Mouse (Mus musculus): ENCODE measurements around the gene Prrg1.
"Not testable (repeated sequence)": the region's sequence is repeated elsewhere in the genome, so short reads cannot be mapped to it uniquely, and the experiment has no call there.

Prrg1 gene

DNA sequence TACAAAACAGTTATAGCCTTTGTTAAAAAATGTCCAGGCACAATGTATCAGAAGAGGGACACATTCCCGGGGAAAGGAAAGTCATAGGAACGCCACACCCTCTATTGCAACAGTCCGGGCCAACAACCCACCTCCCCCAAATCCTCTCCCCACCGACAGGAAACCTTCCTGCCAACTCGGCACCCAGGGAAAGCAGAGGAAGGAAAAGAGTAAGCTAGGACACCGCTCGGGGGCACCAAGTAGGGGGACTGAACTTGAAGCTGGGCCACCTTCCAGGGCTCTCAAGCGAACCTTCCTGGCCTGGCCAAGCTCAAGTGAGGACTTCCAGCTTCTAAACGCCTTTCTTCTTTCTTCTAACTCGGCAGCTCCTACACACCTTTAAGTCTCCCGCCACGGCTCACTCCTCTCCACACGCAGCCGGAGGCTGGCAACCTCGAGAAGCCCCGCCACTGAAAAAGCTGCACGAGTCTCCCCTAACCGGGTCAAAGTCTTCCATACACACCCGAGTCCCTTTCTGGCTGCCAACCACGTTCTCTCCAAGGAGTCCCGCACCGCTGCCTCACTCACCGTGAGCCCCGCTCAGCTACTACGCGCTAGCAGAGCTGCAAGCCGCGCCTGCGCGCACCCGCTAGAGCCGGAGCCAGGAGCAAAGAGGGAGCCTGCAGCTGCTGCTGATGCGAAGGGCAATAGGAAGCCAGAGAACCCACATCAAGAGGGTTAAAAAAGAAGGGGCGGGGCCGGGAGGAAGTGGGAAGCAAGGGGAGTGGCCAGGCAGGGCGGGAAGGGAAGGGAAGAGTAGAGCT is at the start of gene Prrg1:
Gene Prrg1, minus strand, starts transcription at position 695 of the 803 bp plus-strand sequence.
- ATAC-seq (ENCODE audit: insufficient number of reproducible peaks, low FRiP score, low TSS enrichment): no peak

DNA sequence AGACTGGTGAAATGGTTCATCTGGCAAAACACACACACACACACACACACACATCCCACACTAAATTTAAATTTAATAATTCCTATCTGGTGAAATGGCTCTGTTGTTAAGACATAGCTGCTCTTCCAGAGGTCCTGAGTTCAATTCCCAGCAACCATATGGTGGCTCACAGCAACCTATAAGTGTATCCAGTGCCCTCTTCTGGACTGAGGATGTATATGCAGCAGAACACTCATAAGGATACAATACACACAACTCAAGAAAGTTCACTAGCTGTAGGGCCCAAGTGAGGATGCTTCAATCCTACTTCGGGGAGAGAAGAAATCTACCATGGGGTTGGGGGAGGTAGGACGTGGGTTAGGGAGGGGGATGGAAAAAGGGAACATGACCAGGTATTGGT is 22.1 kb upstream of the Prrg1 start:
- ATAC-seq (ENCODE audit: insufficient number of reproducible peaks, low FRiP score, low TSS enrichment): no peak

DNA sequence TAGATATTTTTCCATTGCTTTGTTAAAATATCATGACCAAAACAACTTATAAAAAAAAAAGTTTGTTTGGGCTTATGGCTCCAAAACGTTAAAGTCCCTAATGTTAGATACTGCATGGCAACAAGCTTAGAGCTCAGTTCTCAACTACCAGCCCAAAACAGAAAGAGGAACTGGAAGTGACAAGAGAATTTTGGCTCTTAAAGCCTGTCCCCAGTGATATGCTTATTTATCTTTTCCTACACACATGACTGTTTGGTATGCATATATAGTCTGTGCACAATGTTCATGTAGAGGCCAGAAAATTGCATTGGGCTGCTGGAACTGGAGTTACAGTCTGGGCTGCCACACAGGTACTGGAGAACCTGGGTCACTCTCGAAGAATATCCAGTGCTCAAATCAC is 9.4 kb upstream of the Prrg1 start:
- ATAC-seq (ENCODE audit: insufficient number of reproducible peaks, low FRiP score, low TSS enrichment): no peak

DNA sequence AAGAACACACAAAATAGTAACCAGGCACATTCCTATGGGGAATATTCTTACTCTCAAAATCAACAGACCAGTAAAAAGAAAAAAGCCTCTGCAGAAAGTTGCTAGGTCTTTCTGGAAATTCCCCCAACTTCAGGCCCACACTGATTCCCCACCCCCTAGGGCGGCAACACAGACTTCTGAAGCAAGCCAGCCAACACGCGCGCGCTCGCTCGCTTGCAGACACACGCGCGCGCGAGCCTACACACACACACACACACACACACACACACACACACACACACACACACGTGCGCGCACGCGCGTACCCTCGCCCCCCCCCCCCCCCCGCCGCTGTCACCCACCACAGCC is 868 bp downstream of the Prrg1 start:
- ATAC-seq (ENCODE audit: insufficient number of reproducible peaks, low FRiP score, low TSS enrichment): no peak

DNA sequence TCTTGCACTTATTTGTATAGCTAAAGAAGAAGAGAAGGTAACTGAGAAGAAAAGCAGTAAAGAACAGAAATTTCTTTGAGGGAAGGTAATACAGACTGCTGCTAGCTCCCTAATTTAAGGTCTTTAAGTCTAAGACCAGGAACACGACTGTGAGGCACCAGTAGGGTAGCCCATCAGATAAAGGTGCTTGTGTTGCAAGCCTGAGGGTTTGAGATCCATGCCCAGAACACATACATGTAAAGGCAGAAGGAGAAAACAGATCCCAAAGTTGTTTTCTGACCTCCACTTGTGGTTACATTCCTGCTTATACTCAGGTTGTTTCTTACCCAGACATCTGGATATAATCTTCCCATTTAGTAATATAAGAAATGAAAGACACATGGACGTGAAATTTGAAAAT is 20.2 kb downstream of the Prrg1 start:
- no peak for ATAC-seq (ENCODE audit: insufficient number of reproducible peaks, low FRiP score, low TSS enrichment)

DNA sequence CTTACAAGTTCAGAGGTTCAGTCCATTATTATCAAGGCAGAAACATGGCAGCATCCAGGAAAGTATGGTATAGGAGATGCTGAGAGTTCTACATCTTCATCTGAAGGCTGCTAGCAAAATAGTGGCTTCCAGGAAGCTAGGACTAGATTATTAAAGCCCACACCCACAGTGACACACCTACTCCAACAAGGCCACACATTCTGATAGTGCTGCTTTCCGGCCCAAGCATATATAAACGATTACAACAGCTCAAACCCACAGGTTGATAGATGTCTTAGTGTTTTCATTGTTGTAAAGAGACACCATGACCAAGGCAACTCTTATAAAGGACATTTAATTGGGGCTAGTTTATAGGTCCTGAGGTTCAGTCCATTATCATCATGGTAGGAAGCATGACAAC is 30.3 kb downstream of the Prrg1 start:
- no peak for ATAC-seq (ENCODE audit: insufficient number of reproducible peaks, low FRiP score, low TSS enrichment)

DNA sequence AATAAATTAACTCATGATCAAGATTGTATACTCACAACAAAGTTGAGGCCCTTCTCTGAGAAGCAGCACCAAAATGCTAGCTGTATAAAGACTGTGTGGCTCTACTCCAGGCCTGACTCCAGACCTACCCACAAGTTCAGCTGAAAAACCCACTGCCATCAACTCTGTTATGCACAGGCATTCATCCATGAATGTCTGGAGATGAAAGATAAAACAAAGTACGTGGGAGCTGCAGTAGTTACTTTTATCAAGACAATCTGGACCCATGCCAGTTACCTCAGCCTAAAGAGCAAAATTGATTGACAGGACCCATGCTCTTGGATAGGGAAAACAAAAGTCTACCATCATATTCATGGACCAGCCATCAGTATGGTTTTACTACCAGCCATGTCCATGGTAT is 31.0 kb downstream of the Prrg1 start:
- ATAC-seq (ENCODE audit: insufficient number of reproducible peaks, low FRiP score, low TSS enrichment): no peak

DNA sequence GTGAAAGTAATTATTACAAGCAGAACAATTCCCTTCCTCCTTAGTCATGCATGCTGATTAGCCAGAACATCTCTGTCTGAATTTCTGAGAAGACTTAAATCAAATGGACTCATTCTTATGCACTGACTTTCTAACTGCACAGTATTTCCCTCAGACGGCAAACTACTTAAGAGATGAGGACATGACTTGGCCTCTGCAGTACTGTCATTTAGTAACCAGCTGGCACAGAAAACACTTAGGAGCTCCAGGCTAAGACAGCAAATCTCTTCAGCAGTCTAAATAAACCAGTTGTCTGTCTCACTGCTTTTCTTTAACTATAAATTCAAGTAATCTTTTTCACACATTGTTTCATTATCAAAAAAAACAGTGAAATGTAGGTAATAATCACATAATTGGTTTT is 36.0 kb downstream of the Prrg1 start:
- ATAC-seq (ENCODE audit: insufficient number of reproducible peaks, low FRiP score, low TSS enrichment): no peak

DNA sequence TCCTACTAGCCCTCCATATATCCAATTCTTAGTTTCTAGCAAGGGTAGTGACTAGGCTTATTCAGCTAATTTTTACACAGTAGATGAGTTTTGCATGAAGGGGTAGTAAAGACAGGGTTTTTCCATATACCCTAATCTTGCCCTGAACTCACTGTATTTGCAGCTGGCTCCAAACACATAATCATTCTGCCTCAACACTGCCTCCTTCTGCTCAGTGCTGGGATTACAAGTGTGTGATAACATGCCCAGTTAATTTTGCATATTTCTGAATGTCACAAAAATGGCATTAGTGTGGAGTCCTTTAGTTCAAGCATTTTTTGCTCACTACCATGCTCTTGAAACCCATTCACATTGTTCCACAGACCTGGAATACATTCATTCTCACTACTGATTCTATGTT is 44.0 kb downstream of the Prrg1 start:
- ATAC-seq (ENCODE audit: insufficient number of reproducible peaks, low FRiP score, low TSS enrichment): no peak

DNA sequence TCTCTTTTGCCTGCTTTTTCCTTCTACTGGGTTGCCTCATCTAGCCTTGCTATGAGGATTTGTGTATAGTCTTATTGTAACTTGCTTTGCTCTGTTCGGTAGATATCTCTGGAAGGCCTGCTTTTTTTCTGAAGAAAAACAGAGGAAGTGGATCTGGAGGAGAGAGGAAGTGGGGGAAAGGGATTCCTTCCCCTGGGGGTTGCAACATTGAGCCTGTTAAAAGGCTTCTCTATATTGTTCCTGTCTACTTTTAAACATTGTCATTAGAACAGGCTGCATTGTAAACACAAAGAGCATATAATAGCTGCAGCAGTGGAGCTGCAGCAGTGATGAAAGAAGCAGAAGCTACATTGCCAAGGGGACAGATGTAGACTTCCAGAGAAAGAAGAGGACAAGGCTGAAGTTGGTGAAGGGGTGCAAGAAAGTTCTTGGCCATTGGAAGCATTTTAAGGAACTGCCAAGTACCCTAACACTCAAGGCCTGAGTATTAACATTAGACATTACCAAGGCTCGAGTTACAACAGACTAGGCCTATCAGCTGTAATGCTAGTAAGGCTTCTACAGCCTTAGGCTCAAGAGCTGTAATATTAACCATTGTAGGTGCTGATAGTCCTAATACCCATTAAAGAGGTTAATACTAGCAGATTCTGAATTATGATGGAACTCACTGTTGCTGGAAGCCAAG is 44.9 kb downstream of the Prrg1 start:
- no peak for ATAC-seq (ENCODE audit: insufficient number of reproducible peaks, low FRiP score, low TSS enrichment)

DNA sequence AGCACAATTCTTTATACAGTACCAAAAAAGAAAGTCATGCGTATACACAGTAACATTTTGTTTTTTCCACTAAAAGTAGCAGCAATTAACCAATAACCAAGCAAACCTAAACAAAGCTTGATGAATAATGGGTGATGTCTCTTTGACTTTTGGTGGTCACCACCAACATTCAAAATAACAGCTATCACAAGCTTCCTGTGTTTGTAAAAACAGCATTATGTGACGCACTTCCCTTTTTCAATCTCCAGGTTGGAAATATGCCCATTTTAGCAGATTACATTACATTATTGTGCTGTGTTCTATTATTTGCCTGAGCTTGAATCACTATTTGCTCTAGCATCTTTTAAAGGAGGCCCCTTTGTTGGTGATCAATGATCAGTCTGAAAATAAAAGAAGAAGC is 65.4 kb downstream of the Prrg1 start:
- ATAC-seq (ENCODE audit: insufficient number of reproducible peaks, low FRiP score, low TSS enrichment): no peak

DNA sequence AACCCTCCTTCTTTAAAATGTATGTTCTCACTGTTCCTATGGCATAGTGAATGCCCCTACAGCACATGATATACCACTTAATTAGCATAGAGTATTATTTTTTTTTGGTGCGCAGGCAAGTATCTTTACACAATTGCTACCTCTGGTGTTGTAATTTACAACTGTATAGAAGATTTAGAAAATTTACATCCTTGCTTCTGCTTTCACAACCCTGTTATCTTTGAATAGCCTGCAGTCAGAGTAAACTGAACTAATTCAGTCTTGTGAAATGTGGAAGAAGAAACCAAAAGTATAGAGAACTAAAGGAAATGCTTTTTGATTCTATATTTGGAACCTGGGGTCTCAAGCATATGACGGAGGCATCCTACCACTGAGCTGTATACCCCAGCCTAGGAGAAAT is 100.7 kb downstream of the Prrg1 start:
- no peak for ATAC-seq (ENCODE audit: insufficient number of reproducible peaks, low FRiP score, low TSS enrichment)

DNA sequence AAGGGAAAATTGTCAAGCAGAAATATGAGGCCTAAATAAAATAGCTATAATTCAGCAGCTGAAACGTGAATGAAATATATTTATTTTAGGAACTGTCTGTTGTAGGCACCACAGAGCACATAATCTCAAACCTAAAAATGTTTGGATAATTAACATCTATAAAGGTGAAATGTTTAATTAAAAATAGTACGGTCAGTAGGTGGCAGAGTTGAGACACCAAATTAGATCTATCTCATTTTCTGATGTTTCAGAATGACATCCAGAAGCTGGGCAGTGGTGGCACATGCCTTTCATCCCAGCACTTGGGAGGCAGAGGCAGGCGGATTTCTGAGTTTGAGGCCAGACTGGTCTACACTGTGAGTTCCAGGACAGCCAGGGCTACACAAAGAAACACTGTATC is 104.0 kb downstream of the Prrg1 start:
- ATAC-seq (ENCODE audit: insufficient number of reproducible peaks, low FRiP score, low TSS enrichment): no peak

DNA sequence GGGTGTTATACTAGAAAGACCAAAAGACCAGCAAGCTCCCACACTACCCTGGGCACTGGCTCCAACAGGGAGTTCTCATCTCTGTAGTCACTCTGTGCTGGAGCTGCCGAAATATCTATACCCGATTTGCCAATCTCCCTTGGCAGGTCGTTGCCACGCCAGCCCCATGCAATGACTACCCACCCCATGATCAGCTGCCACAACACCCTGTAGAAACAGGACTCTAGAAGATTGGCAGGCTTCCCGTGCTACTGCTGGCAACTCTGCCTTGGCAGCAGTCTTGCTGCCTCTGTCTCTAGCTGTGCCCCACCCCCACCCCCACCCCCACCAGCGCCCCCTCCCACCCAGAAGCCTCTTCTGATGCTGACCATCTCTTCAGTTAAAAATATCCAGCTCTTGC is 149.3 kb downstream of the Prrg1 start:
- ATAC-seq (ENCODE audit: insufficient number of reproducible peaks, low FRiP score, low TSS enrichment): no peak

DNA sequence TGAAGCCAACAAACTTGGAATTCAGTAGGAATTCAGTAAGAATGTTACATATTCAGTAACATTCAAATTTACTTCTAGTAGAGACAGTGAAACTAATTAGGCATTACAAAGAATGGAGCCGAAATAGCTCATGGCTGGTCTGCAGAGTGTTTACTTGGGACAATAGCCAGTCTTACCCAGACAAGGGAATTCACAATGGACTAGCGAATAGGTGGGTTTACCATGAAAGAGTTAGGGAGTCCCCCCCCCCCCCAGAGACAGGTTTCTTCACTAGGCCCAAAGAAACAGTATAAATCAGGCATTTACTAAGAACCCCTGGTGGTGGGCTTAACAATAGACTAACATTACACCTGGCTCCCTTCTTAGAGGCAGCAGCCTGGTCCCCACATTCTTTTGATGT is 180.3 kb downstream of the Prrg1 start:
- not testable (repeated sequence) for ATAC-seq (ENCODE audit: insufficient number of reproducible peaks, low FRiP score, low TSS enrichment)
